Mouse (Mus musculus): ENCODE data around the gene Hoxb2. TPM values are rescaled to one million over a fixed set of nuclear protein-coding genes. Genes with fewer than 3 reads are reported as not detected.

Gene Hoxb2
- total and polyA plus RNA-seq, 2 experiments from 2014 or later, result 11.6 to 35.4 TPM

DNA sequence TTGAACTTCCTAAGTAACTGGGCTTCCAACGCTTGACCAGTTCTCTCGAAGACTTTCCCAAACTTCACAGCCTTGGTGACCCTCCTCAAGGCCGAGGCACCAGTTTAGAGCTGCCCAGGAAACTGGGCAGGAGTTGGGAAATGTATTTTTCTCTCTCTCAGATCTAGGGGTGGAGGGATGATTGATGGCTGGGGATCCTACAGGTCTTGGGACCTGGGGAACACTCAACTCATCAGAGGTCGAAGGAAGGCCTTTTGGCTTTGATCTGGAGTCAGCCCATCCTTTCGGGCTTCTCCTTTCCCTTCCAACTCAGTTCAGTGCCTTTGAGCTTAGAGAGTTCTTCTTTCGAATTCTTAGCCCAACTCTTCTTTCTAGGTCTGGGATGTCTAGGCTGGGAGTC lies 16.8 kb downstream of the Hoxb2 start:
- ATAC-seq (no peak), DNase-seq (ENCODE audit: low spot score) (no peak)
- Histone ChIP-seq H3K4me2 (ENCODE audit: low read depth, low read length) (no peak overlapping the region), H3K27ac (no peak overlapping the region), H3K36me3 (ENCODE audit: insufficient read depth, low read length) (no peaks in the 10 kb centered on the region), H3K4me3 (ENCODE audit: low read length) (no peak overlapping the region), H3K4me1 (ENCODE audit: insufficient read depth, low read length) (no peaks in the 10 kb centered on the region), H3K27me3 (ENCODE audit: insufficient read depth, low read length) (peaks cover 68% of the 10 kb centered on the region), H3K9me3 (ENCODE audit: low read length) (no peaks in the 10 kb centered on the region), H3K9ac (replicated peaks; ENCODE audit: low read length) (no peak overlapping the region)
- 21% methylated on average over 6 of the region's 6 CpGs for WGBS
- TF ChIP-seq CTCF (IDR thresholded peaks at IDR 0.05; ENCODE audit: low read depth), result no peak

GRCm38 (mm10) chr11:96368686-96369085 lies 18.4 kb downstream of the Hoxb2 start:
- TF ChIP-seq CTCF (IDR thresholded peaks at IDR 0.05; ENCODE audit: low read depth), result no peak
- no peaks in the 10 kb centered on the region for H3K9me3 ChIP-seq (ENCODE audit: low read length)
- no peak for ATAC-seq
- DNase-seq (ENCODE audit: low spot score), result no peak
- no peak overlapping the region for H3K4me3 ChIP-seq (ENCODE audit: low read length)
- H3K27ac ChIP-seq, result no peak overlapping the region
- no peaks in the 10 kb centered on the region for H3K36me3 ChIP-seq (ENCODE audit: insufficient read depth, low read length)
- no peak overlapping the region for H3K4me2 ChIP-seq (ENCODE audit: low read depth, low read length)
- no peaks in the 10 kb centered on the region for H3K4me1 ChIP-seq (ENCODE audit: insufficient read depth, low read length)
- no peak overlapping the region for H3K9ac ChIP-seq (replicated peaks; ENCODE audit: low read length)
- H3K27me3 ChIP-seq (ENCODE audit: insufficient read depth, low read length), result peaks cover 69% of the 10 kb centered on the region
- WGBS, result 14% methylated on average over 5 of the region's 5 CpGs

DNA sequence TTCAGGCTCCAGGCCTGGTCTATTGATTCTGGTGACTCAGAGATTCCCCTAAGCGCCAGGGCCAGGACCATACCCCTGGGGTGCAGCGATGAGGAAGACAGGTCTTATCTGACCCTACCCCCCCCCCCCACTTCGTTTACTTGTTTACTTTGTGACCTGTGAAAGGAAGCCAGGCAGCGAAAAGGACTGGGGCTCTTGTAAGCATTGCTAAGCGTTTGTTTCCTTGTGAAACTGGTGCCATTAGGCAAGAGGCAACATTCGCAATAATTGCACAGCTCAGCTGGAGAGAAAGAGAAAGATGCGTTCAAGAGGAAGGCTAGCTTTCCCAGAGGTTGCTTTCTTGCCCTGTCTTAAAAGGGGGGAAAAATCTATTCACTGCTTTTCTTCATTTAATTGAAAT lies 18.8 kb downstream of the Hoxb2 start:
- H3K9me3 ChIP-seq (ENCODE audit: low read length), result no peaks in the 10 kb centered on the region
- H3K4me3 ChIP-seq (ENCODE audit: low read length), result no peak overlapping the region
- H3K9ac ChIP-seq (replicated peaks; ENCODE audit: low read length), result no peak overlapping the region
- H3K27ac ChIP-seq, result no peak overlapping the region
- H3K36me3 ChIP-seq (ENCODE audit: insufficient read depth, low read length), result no peaks in the 10 kb centered on the region
- H3K4me2 ChIP-seq (ENCODE audit: low read depth, low read length), result no peak overlapping the region
- ATAC-seq, result no peak
- WGBS, result 18% methylated on average over 7 of the region's 7 CpGs
- no peak for DNase-seq (ENCODE audit: low spot score)
- H3K4me1 ChIP-seq (ENCODE audit: insufficient read depth, low read length), result no peaks in the 10 kb centered on the region
- H3K27me3 ChIP-seq (ENCODE audit: insufficient read depth, low read length), result peaks cover 69% of the 10 kb centered on the region
- TF ChIP-seq CTCF (IDR thresholded peaks at IDR 0.05; ENCODE audit: low read depth), result no peak

- H3K4me3 ChIP-seq (ENCODE audit: low read length), result no peak overlapping the region
- H3K4me1 ChIP-seq (ENCODE audit: insufficient read depth, low read length), result no peaks in the 10 kb centered on the region
- H3K4me2 ChIP-seq (ENCODE audit: low read depth, low read length), result no peak overlapping the region
- ATAC-seq, result no peak
- DNase-seq (ENCODE audit: low spot score), result no peak
- WGBS, result 22% methylated on average over 3 of the region's 3 CpGs
- no peak overlapping the region for H3K9ac ChIP-seq (replicated peaks; ENCODE audit: low read length)
- no peak overlapping the region for H3K27ac ChIP-seq
- no peaks in the 10 kb centered on the region for H3K9me3 ChIP-seq (ENCODE audit: low read length)
- H3K27me3 ChIP-seq (ENCODE audit: insufficient read depth, low read length), result peaks cover 73% of the 10 kb centered on the region
- H3K36me3 ChIP-seq (ENCODE audit: insufficient read depth, low read length), result no peaks in the 10 kb centered on the region
- no peak for TF ChIP-seq CTCF (IDR thresholded peaks at IDR 0.05; ENCODE audit: low read depth)
These were observed 21.4 kb downstream of the Hoxb2 start for GRCm38 (mm10) chr11:96371726-96372125.

DNA sequence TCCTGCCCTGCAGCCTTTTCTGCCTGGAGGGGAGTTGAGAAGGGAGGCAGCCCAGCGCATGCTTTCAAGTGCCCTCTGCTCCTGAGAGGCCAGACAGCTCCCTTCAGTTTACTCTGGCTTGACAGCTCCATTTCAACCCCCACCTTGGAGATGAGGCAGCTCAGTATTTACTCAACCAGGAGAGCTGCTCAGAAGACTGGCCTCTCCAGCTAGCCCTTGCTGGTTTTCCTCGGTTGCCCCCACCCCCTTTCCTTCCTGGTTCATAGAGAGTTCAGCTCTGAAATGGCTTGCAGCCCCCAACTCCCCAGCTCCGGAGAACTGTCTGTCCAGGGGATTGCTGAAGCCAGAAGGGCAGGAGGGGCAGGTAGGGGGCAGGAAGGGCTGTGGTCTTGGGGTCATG lies 22.2 kb downstream of the Hoxb2 start:
- TF ChIP-seq CTCF (IDR thresholded peaks at IDR 0.05; ENCODE audit: low read depth), result no peak
- H3K4me3 ChIP-seq (ENCODE audit: low read length), result no peak overlapping the region
- H3K4me1 ChIP-seq (ENCODE audit: insufficient read depth, low read length), result no peaks in the 10 kb centered on the region
- ATAC-seq, result no peak
- H3K27me3 ChIP-seq (ENCODE audit: insufficient read depth, low read length), result peaks cover 71% of the 10 kb centered on the region
- 7% methylated on average over 3 of the region's 3 CpGs for WGBS
- H3K27ac ChIP-seq, result no peak overlapping the region
- no peaks in the 10 kb centered on the region for H3K36me3 ChIP-seq (ENCODE audit: insufficient read depth, low read length)
- no peak overlapping the region for H3K4me2 ChIP-seq (ENCODE audit: low read depth, low read length)
- H3K9me3 ChIP-seq (ENCODE audit: low read length), result no peaks in the 10 kb centered on the region
- H3K9ac ChIP-seq (replicated peaks; ENCODE audit: low read length), result no peak overlapping the region
- DNase-seq (ENCODE audit: low spot score), result no peak

DNA sequence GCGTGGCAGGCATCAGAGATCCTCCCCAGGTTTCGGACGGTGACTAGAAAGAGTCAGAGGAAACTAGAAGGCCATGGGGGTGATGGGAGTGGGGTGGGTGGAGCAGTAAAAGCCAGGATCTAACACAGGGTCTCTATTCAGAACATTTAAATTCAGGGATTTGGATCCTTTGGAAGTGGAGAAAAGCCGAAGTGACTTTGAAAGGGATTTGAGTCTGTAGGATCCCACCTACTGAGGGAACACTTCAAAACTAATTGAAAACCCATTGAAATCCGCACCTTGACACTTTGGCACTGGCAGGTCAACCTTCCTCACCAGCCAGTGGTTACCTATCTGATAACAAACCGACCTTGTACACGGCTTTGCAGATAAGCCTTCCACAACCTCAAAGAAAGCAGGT lies 24.5 kb downstream of the Hoxb2 start:
- Histone ChIP-seq H3K9ac (replicated peaks; ENCODE audit: low read length) (no peak overlapping the region), H3K27me3 (ENCODE audit: insufficient read depth, low read length) (peaks cover 64% of the 10 kb centered on the region), H3K4me1 (ENCODE audit: insufficient read depth, low read length) (no peaks in the 10 kb centered on the region), H3K9me3 (ENCODE audit: low read length) (no peaks in the 10 kb centered on the region), H3K4me2 (ENCODE audit: low read depth, low read length) (no peak overlapping the region), H3K4me3 (ENCODE audit: low read length) (no peak overlapping the region), H3K36me3 (ENCODE audit: insufficient read depth, low read length) (no peaks in the 10 kb centered on the region), H3K27ac (no peak overlapping the region)
- ATAC-seq (no peak), DNase-seq (ENCODE audit: low spot score) (no peak)
- 19% methylated on average over 7 of the region's 7 CpGs for WGBS
- no peak for TF ChIP-seq CTCF (IDR thresholded peaks at IDR 0.05; ENCODE audit: low read depth)

- Histone ChIP-seq H3K27me3 (ENCODE audit: insufficient read depth, low read length) (no peaks in the 10 kb centered on the region), H3K9ac (replicated peaks; ENCODE audit: low read length) (no peak overlapping the region), H3K4me2 (ENCODE audit: low read depth, low read length) (no peak overlapping the region), H3K4me1 (ENCODE audit: insufficient read depth, low read length) (no peaks in the 10 kb centered on the region), H3K36me3 (ENCODE audit: insufficient read depth, low read length) (no peaks in the 10 kb centered on the region), H3K27ac (no peak overlapping the region), H3K4me3 (ENCODE audit: low read length) (no peak overlapping the region), H3K9me3 (ENCODE audit: low read length) (no peaks in the 10 kb centered on the region)
- no peak for DNase-seq (ENCODE audit: low spot score)
- no peak for ATAC-seq
- 81% methylated on average over 5 of the region's 5 CpGs for WGBS
- TF ChIP-seq CTCF (IDR thresholded peaks at IDR 0.05; ENCODE audit: low read depth), result no peak
These were observed 33.1 kb downstream of the Hoxb2 start for GRCm38 (mm10) chr11:96383381-96383780.
